Mouse (Mus musculus) retina, embryonic 14.5 days (tissue): ENCODE results near the gene Gm3402.
"Not testable (repeated sequence)": the region's sequence is repeated elsewhere in the genome, so short reads cannot be mapped to it uniquely, and the experiment has no call there.

Source experiments
- DNase-seq: peaks from one replicate; pipeline ENCODE4 v3.0.0-alpha.2; 2015; ENCODE audit warnings: low spot score

The Gm3402 gene

GRCm38 (mm10) chr5:146513823-146514222, at the start of gene Gm3402:
Gene Gm3402 (plus strand): TSS chr5:146514123.
- not testable (repeated sequence) for DNase-seq

- DNase-seq, result no peak
Observed at GRCm38 (mm10) chr5:146466663-146467062, 47.3 kb upstream of the Gm3402 start.

- no peak for DNase-seq
Observed at GRCm38 (mm10) chr5:146468311-146468710, 45.6 kb upstream of the Gm3402 start.

GRCm38 (mm10) chr5:146470821-146471220, 43.1 kb upstream of the Gm3402 start:
- DNase-seq, result no peak

- DNase-seq, result no peak
Observed at GRCm38 (mm10) chr5:146471311-146471710, 42.6 kb upstream of the Gm3402 start.

- DNase-seq, result no peak
Observed at GRCm38 (mm10) chr5:146471821-146472220, 42.1 kb upstream of the Gm3402 start.

- DNase-seq, result peak; percentile 42
Observed at GRCm38 (mm10) chr5:146479564-146479963, 34.4 kb upstream of the Gm3402 start.

GRCm38 (mm10) chr5:146481665-146482064, 32.3 kb upstream of the Gm3402 start, which contains the start of gene Gm6408:
Gene Gm6408 (plus strand): TSS chr5:146481965.
- DNase-seq, result not testable (repeated sequence)

- DNase-seq, result peak; percentile 58
Observed at GRCm38 (mm10) chr5:146488959-146489358, 25.0 kb upstream of the Gm3402 start.

GRCm38 (mm10) chr5:146491063-146491462, 22.9 kb upstream of the Gm3402 start, which contains the start of gene Gm6370:
Gene Gm6370 (plus strand): TSS chr5:146491363.
- not testable (repeated sequence) for DNase-seq

GRCm38 (mm10) chr5:146502099-146502498, 11.8 kb upstream of the Gm3402 start, which contains the start of gene 4930449I24Rik:
Gene 4930449I24Rik (plus strand): TSS chr5:146502399.
- DNase-seq, result not testable (repeated sequence)

- DNase-seq, result not testable (repeated sequence)
Observed at GRCm38 (mm10) chr5:146525501-146525900, 11.6 kb downstream of the Gm3402 start, which contains the start of gene Gm3404. Gene Gm3404 (plus strand): TSS chr5:146525801.

GRCm38 (mm10) chr5:146537347-146537746, 23.4 kb downstream of the Gm3402 start, which contains the start of gene Gm3409:
Gene Gm3409 (plus strand): TSS chr5:146537647.
- not testable (repeated sequence) for DNase-seq

- not testable (repeated sequence) for DNase-seq
Observed at GRCm38 (mm10) chr5:146555836-146556235, 41.9 kb downstream of the Gm3402 start, which contains the start of gene Gm3415. Gene Gm3415 (plus strand): TSS chr5:146556136.

GRCm38 (mm10) chr5:146564259-146564658, 50.3 kb downstream of the Gm3402 start:
- no peak for DNase-seq
